In the genomic region with DNA sequence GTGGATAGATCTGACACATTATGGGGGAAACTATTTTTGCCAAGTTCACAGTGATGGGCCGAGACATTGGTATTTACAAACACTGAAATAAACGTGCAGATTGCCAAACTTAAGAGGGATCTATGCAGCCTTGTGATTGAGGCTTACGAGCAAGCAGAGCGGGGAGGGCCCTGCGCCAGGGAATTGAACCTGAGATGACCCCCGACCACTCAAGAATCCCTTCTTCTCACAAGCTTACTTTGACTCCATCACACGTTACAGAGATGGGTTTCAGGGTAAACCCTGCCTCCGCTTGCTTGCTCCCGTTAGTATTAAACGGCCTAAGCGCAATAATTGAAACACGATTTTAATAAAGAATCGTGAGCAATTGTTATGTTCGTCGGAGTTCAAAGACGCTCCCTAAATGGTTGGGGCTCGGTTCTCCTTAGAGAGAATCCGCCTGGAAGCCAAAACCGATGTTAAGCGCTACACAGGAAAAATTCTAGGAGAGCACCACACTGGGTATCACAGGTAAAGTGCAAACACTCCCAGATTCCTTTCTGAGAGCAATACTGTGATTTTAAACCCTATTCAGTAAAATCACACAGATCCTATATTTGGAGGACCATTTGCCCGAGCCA, we compare ENCODE assay signal across 1 mouse cellular context.
TF ChIP-seq lines count a peak whose summit lies in the region.

No protein-coding gene starts in this region.

TF ChIP-seq in MEL, 35 proteins besides CTCF, POLR2A, EP300 and RAD21:
- TF ChIP-seq GABPA (IDR thresholded peaks at IDR 0.05; ENCODE audit: low read depth, low read length) (no peak), ZNF384 (IDR thresholded peaks at IDR 0.05; ENCODE audit: low read depth, low read length) (no peak), GATA1 (IDR thresholded peaks at IDR 0.05; ENCODE audit: low read depth, low read length) (no peak)
